Mouse (Mus musculus): ENCODE measurements at regions not wholly inside any gene's neighbourhood (a gene's known extent, or its start where the extent isn't known, plus 50 kb on each side); places are given as distances from the start of the nearest gene placed in this dataset.

DNA sequence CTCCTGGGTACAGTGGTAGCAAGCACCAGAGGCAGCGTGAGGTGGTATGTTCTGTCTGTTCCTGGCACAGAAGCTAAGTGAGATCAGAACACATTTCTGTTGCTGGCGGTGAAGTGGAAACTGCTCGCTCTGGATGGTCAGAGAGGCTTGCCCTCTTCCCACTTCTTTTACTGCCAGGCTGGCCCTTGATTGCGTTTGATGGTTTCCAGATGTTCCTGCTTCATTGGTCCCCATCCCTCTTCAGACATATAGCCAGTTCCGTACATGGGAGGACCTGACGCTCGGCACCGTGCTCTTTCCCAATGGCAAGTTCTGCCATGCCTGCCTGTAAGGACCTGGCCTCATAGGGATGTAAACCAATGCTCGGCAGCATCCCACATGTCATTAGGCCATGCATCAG lies 128.0 kb upstream of the Adamts16 start:
- Histone ChIP-seq H3K4me2 (no peak overlapping the region), H3K9me3 (replicated peaks; ENCODE audit: control insufficient read depth, low read length) (no peaks in the 10 kb centered on the region), H3K27me3 (ENCODE audit: control insufficient read depth, insufficient read depth, low read length) (no peaks in the 10 kb centered on the region), H3K4me3 (ENCODE audit: low read depth, low read length) (no peak overlapping the region), H3K27ac (ENCODE audit: low read depth, low read length) (no peak overlapping the region), H3K36me3 (ENCODE audit: control insufficient read depth, insufficient read depth, low read length) (no peaks in the 10 kb centered on the region), H3K4me1 (ENCODE audit: control insufficient read depth, insufficient read depth, low read length) (no peaks in the 10 kb centered on the region), H3K9ac (ENCODE audit: low read depth, low read length) (no peak overlapping the region)
- 76% methylated on average over 9 of the region's 9 CpGs for WGBS (ENCODE audit: insufficient replicate concordance)
- ATAC-seq (replicated peaks; ENCODE audit: insufficient number of reproducible peaks, low FRiP score, low TSS enrichment): no peak

- WGBS (ENCODE audit: insufficient replicate concordance): 69% methylated on average over 3 of the region's 3 CpGs
- Histone ChIP-seq H3K27me3 (ENCODE audit: control insufficient read depth, insufficient read depth, low read length) (no peaks in the 10 kb centered on the region), H3K4me2 (no peak overlapping the region), H3K4me1 (ENCODE audit: control insufficient read depth, insufficient read depth, low read length) (no peaks in the 10 kb centered on the region), H3K4me3 (ENCODE audit: low read depth, low read length) (no peak overlapping the region), H3K9ac (ENCODE audit: low read depth, low read length) (no peak overlapping the region), H3K36me3 (ENCODE audit: control insufficient read depth, insufficient read depth, low read length) (no peaks in the 10 kb centered on the region), H3K27ac (ENCODE audit: low read depth, low read length) (no peak overlapping the region), H3K9me3 (replicated peaks; ENCODE audit: control insufficient read depth, low read length) (no peaks in the 10 kb centered on the region)
- no peak for ATAC-seq (replicated peaks; ENCODE audit: insufficient number of reproducible peaks, low FRiP score, low TSS enrichment)
These were observed 126.2 kb upstream of the Adamts16 start for GRCm38 (mm10) chr13:70967781-70968180.

- whole genome bisulfite sequencing (ENCODE audit: insufficient replicate concordance): 66% methylated on average over 2 of the region's 2 CpGs
- Histone ChIP-seq H3K4me3 (ENCODE audit: low read depth, low read length) (no peak overlapping the region), H3K9me3 (replicated peaks; ENCODE audit: control insufficient read depth, low read length) (no peaks in the 10 kb centered on the region), H3K27ac (ENCODE audit: low read depth, low read length) (no peak overlapping the region), H3K27me3 (ENCODE audit: control insufficient read depth, insufficient read depth, low read length) (no peaks in the 10 kb centered on the region), H3K4me2 (no peak overlapping the region), H3K9ac (ENCODE audit: low read depth, low read length) (no peak overlapping the region), H3K4me1 (ENCODE audit: control insufficient read depth, insufficient read depth, low read length) (no peaks in the 10 kb centered on the region), H3K36me3 (ENCODE audit: control insufficient read depth, insufficient read depth, low read length) (no peaks in the 10 kb centered on the region)
- no peak for ATAC-seq (replicated peaks; ENCODE audit: insufficient number of reproducible peaks, low FRiP score, low TSS enrichment)
These were observed 121.8 kb upstream of the Adamts16 start for GRCm38 (mm10) chr13:70963384-70963783.

DNA sequence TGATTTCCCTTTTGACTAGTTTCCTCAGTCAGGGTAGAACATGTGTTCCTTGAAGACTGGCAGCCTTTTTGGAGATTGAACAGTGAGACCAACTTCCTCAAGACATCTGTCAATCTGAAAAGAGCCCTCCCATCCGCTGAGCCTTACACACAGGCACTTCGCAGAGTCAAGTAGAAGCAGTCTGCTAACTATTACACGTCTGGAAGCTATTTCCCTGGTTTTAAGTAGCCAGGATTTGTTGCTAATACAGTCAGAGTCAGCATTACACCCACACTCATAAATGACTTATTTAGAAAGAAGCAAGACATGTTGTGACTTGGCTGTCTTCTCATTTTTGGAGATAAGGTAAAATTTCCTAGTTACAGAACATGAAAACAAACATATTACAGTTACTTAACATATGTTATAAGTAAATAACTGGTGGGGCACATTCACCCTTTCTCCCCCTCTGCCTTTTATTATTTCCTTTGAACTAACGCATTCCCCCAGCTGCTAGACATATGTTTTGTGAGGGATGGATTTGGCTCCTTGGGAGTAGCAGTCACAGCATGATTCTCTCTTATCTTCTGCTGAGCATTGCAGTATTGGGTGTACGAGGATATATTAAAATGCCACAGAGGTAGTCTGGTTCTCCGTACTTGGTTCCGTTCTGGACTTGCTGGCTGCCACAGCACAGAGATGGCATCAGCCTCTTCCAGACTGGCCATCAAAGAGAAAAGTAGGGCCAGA lies 92.9 kb upstream of the Adamts16 start:
- H3K36me3 ChIP-seq (ENCODE audit: control insufficient read depth, insufficient read depth, low read length): no peaks in the 10 kb centered on the region
- no peak for ATAC-seq (replicated peaks; ENCODE audit: insufficient number of reproducible peaks, low FRiP score, low TSS enrichment)
- 73% methylated on average over 7 of the region's 7 CpGs for WGBS (ENCODE audit: insufficient replicate concordance)
- no peak overlapping the region for H3K4me3 ChIP-seq (ENCODE audit: low read depth, low read length)
- no peaks in the 10 kb centered on the region for H3K4me1 ChIP-seq (ENCODE audit: control insufficient read depth, insufficient read depth, low read length)
- H3K27ac ChIP-seq (ENCODE audit: low read depth, low read length): no peak overlapping the region
- H3K9me3 ChIP-seq (replicated peaks; ENCODE audit: control insufficient read depth, low read length): no peaks in the 10 kb centered on the region
- H3K27me3 ChIP-seq (ENCODE audit: control insufficient read depth, insufficient read depth, low read length): no peaks in the 10 kb centered on the region
- H3K4me2 ChIP-seq: no peak overlapping the region
- H3K9ac ChIP-seq (ENCODE audit: low read depth, low read length): no peak overlapping the region

- no peaks in the 10 kb centered on the region for H3K9me3 ChIP-seq (replicated peaks; ENCODE audit: control insufficient read depth, low read length)
- H3K4me1 ChIP-seq (ENCODE audit: control insufficient read depth, insufficient read depth, low read length): no peaks in the 10 kb centered on the region
- H3K4me2 ChIP-seq: no peak overlapping the region
- no peak overlapping the region for H3K27ac ChIP-seq (ENCODE audit: low read depth, low read length)
- 82% methylated on average over 1 of the region's 1 CpGs for WGBS (ENCODE audit: insufficient replicate concordance)
- H3K27me3 ChIP-seq (ENCODE audit: control insufficient read depth, insufficient read depth, low read length): no peaks in the 10 kb centered on the region
- H3K9ac ChIP-seq (ENCODE audit: low read depth, low read length): no peak overlapping the region
- no peaks in the 10 kb centered on the region for H3K36me3 ChIP-seq (ENCODE audit: control insufficient read depth, insufficient read depth, low read length)
- no peak overlapping the region for H3K4me3 ChIP-seq (ENCODE audit: low read depth, low read length)
- no peak for ATAC-seq (replicated peaks; ENCODE audit: insufficient number of reproducible peaks, low FRiP score, low TSS enrichment)
These were observed 72.2 kb upstream of the Adamts16 start for GRCm38 (mm10) chr13:70913834-70914233.

DNA sequence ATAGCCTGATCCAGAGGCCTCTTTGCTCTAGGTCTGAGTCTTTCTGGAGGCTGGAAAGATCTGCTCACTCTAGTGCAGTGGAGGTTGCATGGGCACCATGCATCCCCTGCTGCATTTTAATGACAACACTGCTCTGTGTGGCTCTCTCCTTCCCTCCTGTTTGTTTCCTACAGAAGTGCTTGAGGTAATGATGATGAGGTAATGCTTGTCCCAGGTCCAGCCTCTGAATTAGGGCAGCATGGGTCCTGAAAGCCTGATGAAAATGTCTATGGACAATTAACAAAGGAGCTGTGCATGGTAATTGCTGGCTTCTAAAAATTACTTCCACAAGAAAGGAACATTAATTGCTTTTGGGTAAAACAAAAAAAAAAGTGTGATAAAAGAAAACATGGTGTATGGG lies 69.3 kb upstream of the Adamts16 start:
- Histone ChIP-seq H3K4me3 (ENCODE audit: low read depth, low read length) (no peak overlapping the region), H3K9ac (ENCODE audit: low read depth, low read length) (no peak overlapping the region), H3K27me3 (ENCODE audit: control insufficient read depth, insufficient read depth, low read length) (no peaks in the 10 kb centered on the region), H3K27ac (ENCODE audit: low read depth, low read length) (no peak overlapping the region), H3K4me2 (no peak overlapping the region), H3K9me3 (replicated peaks; ENCODE audit: control insufficient read depth, low read length) (no peaks in the 10 kb centered on the region), H3K36me3 (ENCODE audit: control insufficient read depth, insufficient read depth, low read length) (no peaks in the 10 kb centered on the region), H3K4me1 (ENCODE audit: control insufficient read depth, insufficient read depth, low read length) (no peaks in the 10 kb centered on the region)
- no peak for ATAC-seq (replicated peaks; ENCODE audit: insufficient number of reproducible peaks, low FRiP score, low TSS enrichment)

DNA sequence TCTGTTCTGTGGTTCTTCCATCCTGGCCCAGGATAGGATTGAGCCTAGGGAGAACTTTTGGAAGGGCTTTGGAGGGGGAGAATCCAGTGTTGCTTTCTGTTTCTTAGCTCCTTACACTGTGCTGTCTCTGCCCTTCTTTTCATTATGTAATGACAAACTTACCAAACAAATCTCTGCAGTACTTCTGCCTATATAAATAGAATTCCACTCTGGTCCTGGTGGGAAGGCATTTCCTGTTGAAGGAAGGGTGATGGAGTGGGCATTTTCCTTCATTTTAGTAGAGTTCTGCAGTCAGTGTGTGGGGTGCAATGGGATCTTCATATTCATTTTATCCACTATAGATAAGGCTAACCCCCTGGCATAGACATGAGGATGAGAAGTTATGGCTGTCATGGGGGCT lies 63.2 kb upstream of the Adamts16 start:
- H3K27me3 ChIP-seq (ENCODE audit: control insufficient read depth, insufficient read depth, low read length): no peaks in the 10 kb centered on the region
- H3K4me2 ChIP-seq: no peak overlapping the region
- H3K36me3 ChIP-seq (ENCODE audit: control insufficient read depth, insufficient read depth, low read length): no peaks in the 10 kb centered on the region
- no peak overlapping the region for H3K27ac ChIP-seq (ENCODE audit: low read depth, low read length)
- H3K9me3 ChIP-seq (replicated peaks; ENCODE audit: control insufficient read depth, low read length): no peaks in the 10 kb centered on the region
- no peak overlapping the region for H3K4me3 ChIP-seq (ENCODE audit: low read depth, low read length)
- no peaks in the 10 kb centered on the region; the same call in 1 of the 2 replicates for H3K4me1 ChIP-seq (ENCODE audit: control insufficient read depth, insufficient read depth, low read length)
- no peak overlapping the region for H3K9ac ChIP-seq (ENCODE audit: low read depth, low read length)
- no peak for ATAC-seq (replicated peaks; ENCODE audit: insufficient number of reproducible peaks, low FRiP score, low TSS enrichment)

DNA sequence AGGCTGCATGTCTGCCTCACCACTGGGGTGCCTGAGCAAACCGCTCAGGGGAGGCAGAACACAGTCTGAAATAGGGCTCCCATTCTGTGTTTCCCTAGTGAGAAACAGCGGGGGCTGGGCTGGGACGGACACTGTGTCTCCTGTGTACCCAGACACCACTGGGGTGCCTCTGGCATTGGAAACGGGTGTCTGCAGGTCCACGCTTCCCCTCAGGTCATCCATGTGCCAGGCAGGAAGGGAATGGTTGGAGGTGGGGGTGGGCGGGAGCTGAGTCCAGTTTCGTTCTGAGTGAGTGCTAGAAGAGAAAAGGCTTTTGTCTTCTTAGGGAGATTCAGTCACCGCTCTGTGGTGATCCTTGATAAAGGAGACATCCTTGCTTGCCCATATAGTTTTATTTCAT lies 62.2 kb upstream of the Adamts16 start:
- Histone ChIP-seq H3K9me3 (replicated peaks; ENCODE audit: control insufficient read depth, low read length) (no peaks in the 10 kb centered on the region), H3K4me3 (ENCODE audit: low read depth, low read length) (no peak overlapping the region), H3K9ac (ENCODE audit: low read depth, low read length) (no peak overlapping the region), H3K27me3 (ENCODE audit: control insufficient read depth, insufficient read depth, low read length) (no peaks in the 10 kb centered on the region), H3K36me3 (ENCODE audit: control insufficient read depth, insufficient read depth, low read length) (no peaks in the 10 kb centered on the region), H3K4me1 (ENCODE audit: control insufficient read depth, insufficient read depth, low read length) (no peaks in the 10 kb centered on the region; the same call in 1 of the 2 replicates), H3K4me2 (no peak overlapping the region), H3K27ac (ENCODE audit: low read depth, low read length) (no peak overlapping the region)
- no peak for ATAC-seq (replicated peaks; ENCODE audit: insufficient number of reproducible peaks, low FRiP score, low TSS enrichment)
- 73% methylated on average over 8 of the region's 8 CpGs for WGBS (ENCODE audit: insufficient replicate concordance)

DNA sequence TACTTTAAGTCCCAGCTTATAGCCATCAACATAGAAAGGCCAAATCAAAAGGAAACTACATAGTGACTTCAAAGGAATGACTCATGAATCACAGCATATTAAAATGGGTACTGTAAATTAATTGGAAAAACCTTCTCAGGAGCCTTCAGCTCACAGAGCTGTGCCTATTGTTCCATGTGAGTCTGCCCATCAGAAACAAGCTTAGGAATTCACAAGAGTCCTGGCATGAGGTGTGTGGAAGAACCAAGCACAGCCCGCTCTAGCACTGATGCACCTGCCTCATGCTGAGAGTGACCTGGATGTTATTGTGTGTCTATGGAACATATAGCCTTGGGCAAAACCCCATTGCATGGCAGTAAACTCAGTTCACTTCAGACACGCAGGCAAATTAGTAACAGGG lies 61.5 kb upstream of the Adamts16 start:
- H3K27me3 ChIP-seq (ENCODE audit: control insufficient read depth, insufficient read depth, low read length): no peaks in the 10 kb centered on the region
- no peak for ATAC-seq (replicated peaks; ENCODE audit: insufficient number of reproducible peaks, low FRiP score, low TSS enrichment)
- no peak overlapping the region for H3K27ac ChIP-seq (ENCODE audit: low read depth, low read length)
- H3K4me2 ChIP-seq: no peak overlapping the region
- no peaks in the 10 kb centered on the region; the same call in 1 of the 2 replicates for H3K4me1 ChIP-seq (ENCODE audit: control insufficient read depth, insufficient read depth, low read length)
- H3K9me3 ChIP-seq (replicated peaks; ENCODE audit: control insufficient read depth, low read length): no peaks in the 10 kb centered on the region
- no peak overlapping the region for H3K9ac ChIP-seq (ENCODE audit: low read depth, low read length)
- no peaks in the 10 kb centered on the region for H3K36me3 ChIP-seq (ENCODE audit: control insufficient read depth, insufficient read depth, low read length)
- H3K4me3 ChIP-seq (ENCODE audit: low read depth, low read length): no peak overlapping the region
- 80% methylated on average over 2 of the region's 2 CpGs for WGBS (ENCODE audit: insufficient replicate concordance)
